Mouse (Mus musculus): ENCODE results near the gene Cfd.

DNA sequence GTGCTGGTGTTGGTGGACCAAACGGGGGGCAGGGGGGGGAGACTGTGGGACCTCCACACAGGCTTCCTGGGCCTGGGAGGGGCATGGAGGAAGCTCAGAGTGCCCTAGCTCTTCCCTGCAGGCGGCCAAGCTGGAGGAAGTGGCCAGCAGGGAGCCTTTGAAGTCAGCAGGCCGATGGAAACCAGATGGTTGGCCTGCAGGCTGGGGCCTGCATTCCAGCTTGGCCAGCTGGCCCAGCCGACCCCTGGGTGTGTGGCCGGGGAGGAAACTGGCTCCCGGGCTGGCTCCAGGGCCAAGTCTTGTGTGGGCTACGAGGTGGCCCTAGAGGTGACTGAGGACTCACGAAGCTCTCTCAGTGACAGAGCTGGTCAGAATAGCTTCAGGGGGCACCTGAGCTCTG lies 42.1 kb downstream of the Cfd start:
- TF ChIP-seq ZC3H11A (IDR thresholded peaks at IDR 0.05; ENCODE audit: borderline replicate concordance, low read depth, low read length) (no peak), HCFC1 (IDR thresholded peaks at IDR 0.05; ENCODE audit: borderline replicate concordance, insufficient read depth, low read length) (no peak)

Data from ES-E14 (cell line).